In genomic region chrX:160609849-160610248, GRCm38 (mm10) we compare ENCODE assay signal across 8 mouse cellular contexts.
DNase-seq lines count a peak whose midpoint lies in the region; ATAC-seq and TF ChIP-seq lines count a peak whose summit lies in the region.

No protein-coding gene starts in this region.

- TF ChIP-seq CTCF in liver, embryonic 14.5 days (IDR thresholded peaks at IDR 0.05; ENCODE audit: low read depth), result peak; percentile 69

- TF ChIP-seq EP300 in liver, embryonic 14.5 days (IDR thresholded peaks at IDR 0.05; ENCODE audit: low read depth), result no peak

- peak; percentile 43 for DNase-seq in hindbrain, embryonic 10.5 days (ENCODE audit: low spot score)
- DNase-seq in hindbrain, embryonic 14.5 days (ENCODE audit: low spot score), result no peak
- peak; percentile 59 for DNase-seq in CD4-positive, CD25-positive, alpha-beta regulatory T cell, adult 2 months (ENCODE audit: low read depth, low spot score)
- peak; percentile 41 for DNase-seq in adrenal gland, postnatal 25 days
- peak; percentile 14 to 22 (median 17) for DNase-seq in liver, embryonic 14.5 days (ENCODE audit: low read depth in 3 of 3, low spot score in 3 of 3)
- peak; percentile 11 to 45 for DNase-seq in thymus, postnatal 10 days (ENCODE audit: low spot score in 2 of 2)
- no peak for DNase-seq in gastrocnemius, postnatal 10 days
- DNase-seq in ovary, adult 18-20 months (ENCODE audit: low spot score), result no peak

- peaks cover 41% of the 10 kb centered on the region for H3K27me3 ChIP-seq in hindbrain, embryonic 10.5 days (ENCODE audit: insufficient read depth, poor library complexity, severe bottlenecking)
- H3K27me3 ChIP-seq in hindbrain, embryonic 14.5 days (ENCODE audit: control insufficient read depth, insufficient read depth, low read length), result no peaks in the 10 kb centered on the region
- no peaks in the 10 kb centered on the region for H3K27me3 ChIP-seq in liver, embryonic 14.5 days (ENCODE audit: control insufficient read depth, insufficient read depth, low read length)

- H3K9ac ChIP-seq in hindbrain, embryonic 14.5 days, result no peak overlapping the region
- no peak overlapping the region for H3K9ac ChIP-seq in liver, embryonic 14.5 days (replicated peaks)

- H3K4me1 ChIP-seq in hindbrain, embryonic 10.5 days (replicated peaks), result no peaks in the 10 kb centered on the region
- H3K4me1 ChIP-seq in hindbrain, embryonic 14.5 days (replicated peaks; ENCODE audit: control insufficient read depth, insufficient read depth, low read length), result no peaks in the 10 kb centered on the region
- no peaks in the 10 kb centered on the region for H3K4me1 ChIP-seq in liver, embryonic 14.5 days (replicated peaks; ENCODE audit: control insufficient read depth in 2 of 2, insufficient read depth in 2 of 2, low read length in 1 of 2)

- no peak overlapping the region for H3K27ac ChIP-seq in hindbrain, embryonic 10.5 days
- H3K27ac ChIP-seq in hindbrain, embryonic 14.5 days, result no peak overlapping the region
- no peak overlapping the region for H3K27ac ChIP-seq in liver, embryonic 14.5 days

- no peaks in the 10 kb centered on the region for H3K36me3 ChIP-seq in hindbrain, embryonic 10.5 days
- no peaks in the 10 kb centered on the region for H3K36me3 ChIP-seq in hindbrain, embryonic 14.5 days (replicated peaks; ENCODE audit: control insufficient read depth, insufficient read depth)
- no peaks in the 10 kb centered on the region for H3K36me3 ChIP-seq in liver, embryonic 14.5 days (replicated peaks; ENCODE audit: control insufficient read depth, insufficient read depth, low read depth)

- H3K9me3 ChIP-seq in hindbrain, embryonic 10.5 days, result no peaks in the 10 kb centered on the region
- H3K9me3 ChIP-seq in hindbrain, embryonic 14.5 days (ENCODE audit: control insufficient read depth, low read length), result no peaks in the 10 kb centered on the region
- H3K9me3 ChIP-seq in liver, embryonic 14.5 days (ENCODE audit: control insufficient read depth, low read length), result no peaks in the 10 kb centered on the region

- no peak for ATAC-seq in hindbrain, embryonic 14.5 days (ENCODE audit: low FRiP score)
- ATAC-seq in liver, embryonic 14.5 days (ENCODE audit: insufficient read depth), result no peak

- no peak overlapping the region for H3K4me2 ChIP-seq in hindbrain, embryonic 14.5 days (replicated peaks)
- no peak overlapping the region for H3K4me2 ChIP-seq in liver, embryonic 14.5 days (ENCODE audit: low read depth)

- no peak overlapping the region for H3K4me3 ChIP-seq in hindbrain, embryonic 10.5 days
- H3K4me3 ChIP-seq in hindbrain, embryonic 14.5 days (replicated peaks; ENCODE audit: low read length), result no peak overlapping the region
- H3K4me3 ChIP-seq in liver, embryonic 14.5 days (ENCODE audit: insufficient read depth in 1 of 2, low read depth in 2 of 2, low read length in 2 of 2), result no peak overlapping the region

- WGBS in hindbrain, embryonic 10.5 days, result 41% methylated on average over 3 of the region's 3 CpGs
- 46% methylated on average over 3 of the region's 3 CpGs for WGBS in hindbrain, embryonic 14.5 days
- WGBS in liver, embryonic 14.5 days (ENCODE audit: insufficient replicate concordance), result 21% methylated on average over 3 of the region's 3 CpGs

Comparison
In these comparisons a context has a peak if more than half of its experiments do, and no peak if none do; other contexts are left out.
1. DNase-seq: peak in hindbrain, embryonic 10.5 days (single experiment), CD4-positive, CD25-positive, alpha-beta regulatory T cell, adult 2 months (single experiment), adrenal gland, postnatal 25 days (single experiment), liver, embryonic 14.5 days (3 of 3) and thymus, postnatal 10 days (2 of 2); none in hindbrain, embryonic 14.5 days (single experiment), gastrocnemius, postnatal 10 days (single experiment) and ovary, adult 18-20 months (single experiment).